Mouse (Mus musculus): ENCODE data around the gene 2310034C09Rik. TPM values are rescaled to one million over a fixed set of nuclear protein-coding genes. Genes with fewer than 3 reads are reported as not detected.
"Not testable (repeated sequence)": the region's sequence is repeated elsewhere in the genome, so short reads cannot be mapped to it uniquely, and the experiment has no call there.

2310034C09Rik gene
- 0.45 TPM in 1 of 2 replicates, not detected in the other for polyA plus RNA-seq (2015; fragmentation: Nextera tagmentation; extraction: Ambion mirVana)

DNA sequence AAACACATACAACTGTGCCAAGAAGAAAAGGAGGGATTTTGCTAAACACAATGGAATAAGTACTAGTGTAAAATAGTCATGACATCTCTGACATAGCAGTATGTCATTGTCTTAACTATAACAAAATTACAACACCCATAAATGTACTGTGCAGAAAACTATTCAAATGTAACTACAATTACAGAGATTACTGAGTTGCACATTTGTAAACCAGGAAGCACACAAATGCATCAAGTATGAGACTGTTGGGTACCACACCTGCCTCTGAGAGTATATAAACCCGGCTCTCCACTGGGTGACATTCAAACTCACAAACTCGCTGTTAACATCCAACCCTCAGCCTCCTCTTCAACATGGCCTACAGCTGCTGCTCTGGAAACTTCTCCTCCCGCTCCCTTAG is at the start of gene 2310034C09Rik:
Gene 2310034C09Rik, plus strand, starts transcription at position 301 of the 400 bp plus-strand sequence.
- not testable (repeated sequence) for H3K4me3 ChIP-seq (replicated peaks; ENCODE audit: low read length); H3K27me3 ChIP-seq (replicated peaks; ENCODE audit: control insufficient read depth, insufficient read depth, low read length); H3K36me3 ChIP-seq (ENCODE audit: control insufficient read depth, insufficient read depth); ATAC-seq; H3K9ac ChIP-seq (replicated peaks; ENCODE audit: low read depth, low read length); H3K4me2 ChIP-seq (ENCODE audit: low read length); H3K27ac ChIP-seq (ENCODE audit: low read length); H3K9me3 ChIP-seq (ENCODE audit: control insufficient read depth, low read length); H3K4me1 ChIP-seq (replicated peaks; ENCODE audit: control insufficient read depth, insufficient read depth, low read length)
- 94% methylated on average over 3 of the region's 3 CpGs for WGBS

DNA sequence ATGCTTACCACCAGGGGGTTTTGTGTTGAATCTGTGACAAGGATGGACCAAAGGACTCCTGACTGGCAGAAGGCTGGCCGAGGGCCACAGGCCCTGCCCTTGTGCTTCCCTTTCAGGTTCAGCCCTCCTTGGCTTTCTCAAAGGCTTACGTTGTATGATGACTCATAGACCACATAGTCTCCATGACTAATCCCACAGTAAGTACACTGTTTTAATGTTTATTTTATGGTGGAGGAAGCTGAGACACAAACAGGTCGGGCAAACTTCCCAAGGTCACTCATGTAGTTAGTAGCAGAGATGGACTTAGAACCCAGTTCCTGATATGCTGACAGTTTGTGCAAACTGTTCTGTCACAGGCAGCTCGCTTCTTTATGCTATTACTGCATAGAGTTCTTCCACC is 47.9 kb upstream of the 2310034C09Rik start:
- Histone ChIP-seq H3K4me2 (ENCODE audit: low read length) (no peak overlapping the region), H3K36me3 (ENCODE audit: control insufficient read depth, insufficient read depth) (no peaks in the 10 kb centered on the region), H3K27me3 (replicated peaks; ENCODE audit: control insufficient read depth, insufficient read depth, low read length) (no peaks in the 10 kb centered on the region), H3K27ac (ENCODE audit: low read length) (no peak overlapping the region), H3K4me1 (replicated peaks; ENCODE audit: control insufficient read depth, insufficient read depth, low read length) (no peaks in the 10 kb centered on the region), H3K9ac (replicated peaks; ENCODE audit: low read depth, low read length) (no peak overlapping the region), H3K4me3 (replicated peaks; ENCODE audit: low read length) (no peak overlapping the region), H3K9me3 (ENCODE audit: control insufficient read depth, low read length) (no peaks in the 10 kb centered on the region)
- ATAC-seq, result no peak
- WGBS, result 79% methylated on average over 4 of the region's 4 CpGs

DNA sequence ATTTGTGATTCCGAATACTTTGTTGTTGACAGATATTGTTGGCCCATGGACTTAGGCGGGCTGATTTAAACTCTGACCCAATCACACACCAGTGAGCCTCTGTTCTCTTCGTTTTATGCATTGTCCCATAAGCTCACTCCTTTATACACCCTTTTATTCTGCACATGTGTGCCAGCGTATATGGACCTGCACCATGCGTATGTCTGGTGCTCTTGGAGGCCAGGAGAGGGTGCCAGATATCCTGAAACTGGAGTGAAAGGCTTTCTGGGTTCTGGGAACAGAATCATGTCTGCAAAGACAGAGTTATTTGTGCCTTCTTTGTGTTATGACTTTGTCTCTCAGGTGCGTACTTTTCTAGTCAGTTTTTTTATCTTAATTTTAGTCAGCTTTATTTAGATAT is 47.4 kb upstream of the 2310034C09Rik start:
- ATAC-seq, result no peak
- WGBS, result 84% methylated on average over 6 of the region's 6 CpGs

DNA sequence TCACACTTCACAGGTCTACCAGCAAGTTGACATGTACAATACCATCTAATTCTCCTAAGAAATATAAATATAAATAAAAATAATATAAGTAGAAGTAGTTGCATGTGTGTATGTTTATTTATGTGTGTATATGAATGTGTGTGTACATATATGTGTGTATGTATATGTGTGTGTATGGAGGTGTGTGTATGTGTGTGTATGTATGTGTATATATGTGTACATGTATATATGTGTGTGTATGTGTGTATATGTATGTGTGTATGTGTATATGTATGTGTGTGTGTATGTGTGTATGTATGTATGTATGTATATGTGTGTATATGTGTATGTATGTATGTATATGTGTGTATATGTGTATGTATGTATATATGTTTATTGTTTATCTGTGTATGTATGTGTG is 42.1 kb upstream of the 2310034C09Rik start:
- Histone ChIP-seq H3K4me1 (replicated peaks; ENCODE audit: control insufficient read depth, insufficient read depth, low read length) (no peaks in the 10 kb centered on the region), H3K9me3 (ENCODE audit: control insufficient read depth, low read length) (no peaks in the 10 kb centered on the region), H3K4me3 (replicated peaks; ENCODE audit: low read length) (no peak overlapping the region), H3K27ac (ENCODE audit: low read length) (no peak overlapping the region), H3K4me2 (ENCODE audit: low read length) (no peak overlapping the region), H3K36me3 (ENCODE audit: control insufficient read depth, insufficient read depth) (no peaks in the 10 kb centered on the region), H3K9ac (replicated peaks; ENCODE audit: low read depth, low read length) (no peak overlapping the region), H3K27me3 (replicated peaks; ENCODE audit: control insufficient read depth, insufficient read depth, low read length) (no peaks in the 10 kb centered on the region)
- no peak for ATAC-seq

More for the DNA sequence above, 47.4 kb upstream of the 2310034C09Rik start:
- no peaks in the 10 kb centered on the region for H3K4me1 ChIP-seq (replicated peaks; ENCODE audit: control insufficient read depth, insufficient read depth, low read length)
- H3K27ac ChIP-seq (ENCODE audit: low read length), result no peak overlapping the region
- H3K36me3 ChIP-seq (ENCODE audit: control insufficient read depth, insufficient read depth), result no peaks in the 10 kb centered on the region
- H3K4me3 ChIP-seq (replicated peaks; ENCODE audit: low read length), result no peak overlapping the region
- H3K9ac ChIP-seq (replicated peaks; ENCODE audit: low read depth, low read length), result no peak overlapping the region
- H3K4me2 ChIP-seq (ENCODE audit: low read length), result no peak overlapping the region
- H3K27me3 ChIP-seq (replicated peaks; ENCODE audit: control insufficient read depth, insufficient read depth, low read length), result no peaks in the 10 kb centered on the region
- H3K9me3 ChIP-seq (ENCODE audit: control insufficient read depth, low read length), result no peaks in the 10 kb centered on the region

DNA sequence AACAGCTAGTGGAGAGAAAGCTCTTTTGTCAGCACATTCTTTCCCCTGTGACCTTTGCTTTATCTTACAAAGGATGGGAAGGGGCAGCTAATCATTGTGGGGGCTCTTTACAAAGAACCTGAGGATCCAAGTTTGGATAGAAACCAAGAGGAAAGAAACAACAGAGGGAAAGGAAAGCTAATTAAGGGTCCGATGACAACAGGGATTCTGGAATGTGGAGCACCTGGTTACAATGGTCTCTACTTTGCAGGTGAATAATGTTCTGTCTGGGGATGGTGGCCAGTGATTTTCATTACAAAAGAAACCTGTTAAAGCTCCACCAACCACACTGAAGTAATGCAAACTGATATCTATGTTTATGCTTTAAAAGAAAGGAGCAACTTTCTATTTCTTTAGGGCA is 38.6 kb upstream of the 2310034C09Rik start:
- H3K9me3 ChIP-seq (ENCODE audit: control insufficient read depth, low read length), result no peaks in the 10 kb centered on the region
- ATAC-seq, result no peak
- H3K36me3 ChIP-seq (ENCODE audit: control insufficient read depth, insufficient read depth), result no peaks in the 10 kb centered on the region
- no peak overlapping the region for H3K4me3 ChIP-seq (replicated peaks; ENCODE audit: low read length)
- H3K4me2 ChIP-seq (ENCODE audit: low read length), result no peak overlapping the region
- H3K27ac ChIP-seq (ENCODE audit: low read length), result no peak overlapping the region
- no peaks in the 10 kb centered on the region for H3K27me3 ChIP-seq (replicated peaks; ENCODE audit: control insufficient read depth, insufficient read depth, low read length)
- H3K4me1 ChIP-seq (replicated peaks; ENCODE audit: control insufficient read depth, insufficient read depth, low read length), result no peaks in the 10 kb centered on the region
- 16% methylated on average over 1 of the region's 1 CpGs for WGBS
- H3K9ac ChIP-seq (replicated peaks; ENCODE audit: low read depth, low read length), result no peak overlapping the region

DNA sequence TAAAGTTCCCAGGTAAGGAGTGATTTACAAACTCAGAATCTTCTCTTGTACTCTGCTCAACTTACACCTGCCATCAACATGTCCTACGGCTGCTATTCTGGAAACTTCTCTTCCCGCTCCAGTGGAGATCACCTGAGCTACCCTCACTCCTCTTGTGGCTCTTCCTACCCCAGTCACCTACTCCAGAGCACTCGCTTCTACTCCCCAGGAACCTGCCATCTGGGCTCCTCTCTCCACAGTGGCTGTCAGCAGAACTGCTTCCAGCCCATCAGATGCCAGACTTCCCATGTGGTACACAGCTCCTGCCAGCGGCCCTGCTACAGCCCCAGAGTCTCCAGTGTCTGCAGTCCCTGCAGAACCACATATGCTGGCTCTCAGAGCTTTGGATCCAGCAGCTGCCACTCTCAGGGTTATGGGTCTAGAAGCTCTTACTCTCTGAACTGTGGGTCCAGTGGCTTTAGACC is 29.8 kb upstream of the 2310034C09Rik start, which contains the start of gene Krtap13-1:
Gene Krtap13-1, plus strand, starts transcription at position 51 of the 464 bp plus-strand sequence.
- Histone ChIP-seq H3K9ac (replicated peaks; ENCODE audit: low read depth, low read length) (no peak within 1 kb of the TSS), H3K27ac (ENCODE audit: low read length) (no peak within 1 kb of the TSS), H3K4me3 (replicated peaks; ENCODE audit: low read length) (no peak within 1 kb of the TSS), H3K27me3 (replicated peaks; ENCODE audit: control insufficient read depth, insufficient read depth, low read length) (no peaks in the 10 kb centered on the region), H3K9me3 (ENCODE audit: control insufficient read depth, low read length) (no peaks in the 10 kb centered on the region), H3K4me2 (ENCODE audit: low read length) (no peak within 1 kb of the TSS), H3K4me1 (replicated peaks; ENCODE audit: control insufficient read depth, insufficient read depth, low read length) (no peaks in the 10 kb centered on the region; the same call in 1 of the 2 replicates), H3K36me3 (ENCODE audit: control insufficient read depth, insufficient read depth) (no peaks in the 10 kb centered on the region)
- peak; percentile 75 for ATAC-seq
- WGBS, result 77% methylated on average over 4 of the region's 4 CpGs

DNA sequence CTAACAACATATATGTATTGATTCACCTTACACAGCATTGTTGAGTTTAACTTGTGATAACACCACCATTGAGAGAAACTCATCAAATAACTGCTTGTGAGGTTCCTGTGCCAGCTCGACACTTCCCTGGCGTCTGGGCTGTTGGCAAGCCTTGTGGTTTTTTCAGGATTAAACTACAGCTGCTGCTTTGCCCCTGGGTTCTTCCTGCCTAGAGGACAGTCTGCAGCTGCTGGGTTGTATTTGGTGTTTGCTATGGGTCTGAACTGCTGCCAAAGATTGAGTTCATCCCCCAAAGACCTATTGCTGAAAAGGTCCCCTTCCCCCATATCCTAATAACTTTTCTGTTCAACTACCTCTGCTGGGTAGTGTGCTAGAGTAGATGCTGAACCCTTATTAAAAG is 23.3 kb upstream of the 2310034C09Rik start:
- no peak overlapping the region for H3K9ac ChIP-seq (replicated peaks; ENCODE audit: low read depth, low read length)
- 45% methylated on average over 2 of the region's 2 CpGs for WGBS
- H3K36me3 ChIP-seq (ENCODE audit: control insufficient read depth, insufficient read depth), result no peaks in the 10 kb centered on the region
- H3K9me3 ChIP-seq (ENCODE audit: control insufficient read depth, low read length), result no peaks in the 10 kb centered on the region
- H3K27me3 ChIP-seq (replicated peaks; ENCODE audit: control insufficient read depth, insufficient read depth, low read length), result no peaks in the 10 kb centered on the region
- no peak overlapping the region for H3K4me2 ChIP-seq (ENCODE audit: low read length)
- H3K4me3 ChIP-seq (replicated peaks; ENCODE audit: low read length), result no peak overlapping the region
- no peaks in the 10 kb centered on the region for H3K4me1 ChIP-seq (replicated peaks; ENCODE audit: control insufficient read depth, insufficient read depth, low read length)
- H3K27ac ChIP-seq (ENCODE audit: low read length), result no peak overlapping the region
- no peak for ATAC-seq

DNA sequence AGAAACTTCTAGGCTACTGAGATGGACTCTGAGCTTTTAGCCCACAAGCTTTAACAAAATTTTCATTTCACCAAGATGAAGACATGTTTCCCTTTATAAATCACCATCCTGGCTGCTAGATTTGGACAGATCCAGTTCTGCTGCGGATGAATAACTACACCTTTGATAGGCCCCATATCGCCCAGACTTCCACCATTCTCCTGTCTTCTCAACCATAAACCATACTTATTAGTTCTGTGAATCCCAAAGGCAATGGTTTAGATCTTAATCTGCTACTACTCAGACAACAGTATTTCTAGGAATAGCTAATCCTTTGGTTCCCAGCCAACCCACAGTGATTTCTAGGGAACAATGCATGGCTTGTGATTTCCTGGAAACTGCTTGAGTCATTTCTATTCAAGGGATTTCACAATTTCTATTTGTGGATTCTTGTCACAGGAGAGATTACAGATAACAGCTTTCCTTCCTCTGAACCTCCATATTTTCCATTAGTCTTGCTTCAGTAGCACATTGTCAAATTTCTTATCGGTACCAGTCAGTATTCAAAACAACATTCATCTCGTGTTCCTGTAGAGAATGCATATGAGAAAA is 13.8 kb upstream of the 2310034C09Rik start:
- WGBS, result 74% methylated on average over 4 of the region's 4 CpGs
- Histone ChIP-seq H3K4me3 (replicated peaks; ENCODE audit: low read length) (no peak overlapping the region), H3K4me1 (replicated peaks; ENCODE audit: control insufficient read depth, insufficient read depth, low read length) (no peaks in the 10 kb centered on the region), H3K27ac (ENCODE audit: low read length) (no peak overlapping the region), H3K9me3 (ENCODE audit: control insufficient read depth, low read length) (no peaks in the 10 kb centered on the region), H3K36me3 (ENCODE audit: control insufficient read depth, insufficient read depth) (no peaks in the 10 kb centered on the region), H3K4me2 (ENCODE audit: low read length) (no peak overlapping the region), H3K27me3 (replicated peaks; ENCODE audit: control insufficient read depth, insufficient read depth, low read length) (no peaks in the 10 kb centered on the region), H3K9ac (replicated peaks; ENCODE audit: low read depth, low read length) (no peak overlapping the region)
- no peak for ATAC-seq

DNA sequence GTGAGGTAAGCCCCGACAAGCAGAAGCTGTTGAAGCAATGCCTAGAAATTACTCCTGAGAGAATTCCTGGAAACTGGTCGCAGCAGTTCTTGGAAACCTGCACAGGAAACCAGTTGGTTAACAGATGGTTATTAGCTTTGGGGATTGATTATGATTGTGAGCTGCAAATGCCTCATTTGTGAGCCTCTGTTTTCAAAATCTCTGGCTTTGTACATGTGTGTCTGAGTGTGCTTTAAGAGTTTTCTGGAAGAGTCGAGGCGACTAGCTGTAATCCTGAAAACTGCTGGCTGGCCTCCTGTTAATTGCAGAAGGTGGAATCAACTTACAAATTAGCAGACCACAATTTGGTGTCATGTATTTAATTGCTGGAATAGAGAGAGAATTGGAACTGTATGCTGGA is 10.7 kb upstream of the 2310034C09Rik start:
- Histone ChIP-seq H3K9ac (replicated peaks; ENCODE audit: low read depth, low read length) (no peak overlapping the region), H3K4me3 (replicated peaks; ENCODE audit: low read length) (no peak overlapping the region), H3K27ac (ENCODE audit: low read length) (no peak overlapping the region), H3K36me3 (ENCODE audit: control insufficient read depth, insufficient read depth) (no peaks in the 10 kb centered on the region), H3K4me2 (ENCODE audit: low read length) (no peak overlapping the region), H3K9me3 (ENCODE audit: control insufficient read depth, low read length) (no peaks in the 10 kb centered on the region), H3K4me1 (replicated peaks; ENCODE audit: control insufficient read depth, insufficient read depth, low read length) (no peaks in the 10 kb centered on the region), H3K27me3 (replicated peaks; ENCODE audit: control insufficient read depth, insufficient read depth, low read length) (no peaks in the 10 kb centered on the region)
- peak; percentile 79 for ATAC-seq
- WGBS, result 40% methylated on average over 4 of the region's 4 CpGs

DNA sequence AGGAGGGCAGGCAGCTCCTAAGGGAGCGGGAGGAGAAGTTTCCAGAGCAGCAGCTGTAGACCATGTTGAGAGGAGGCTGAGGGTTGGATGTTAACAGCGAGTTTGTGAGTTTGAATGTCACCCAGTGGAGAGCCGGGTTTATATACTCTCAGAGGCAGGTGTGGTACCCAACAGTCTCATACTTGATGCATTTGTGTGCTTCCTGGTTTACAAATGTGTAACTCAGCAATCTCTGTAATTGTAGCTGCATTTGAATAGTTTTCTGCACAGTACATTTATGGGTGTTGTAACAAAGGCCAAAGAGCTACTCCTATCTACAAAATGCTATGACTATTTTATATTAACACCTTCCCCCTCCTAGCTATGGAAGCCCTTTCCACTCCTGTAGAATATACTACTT is 7.1 kb upstream of the 2310034C09Rik start, which contains the start of gene Krtap13:
Gene Krtap13, minus strand, starts transcription at position 101 of the 400 bp plus-strand sequence.
- H3K4me2 ChIP-seq (ENCODE audit: low read length); H3K36me3 ChIP-seq (ENCODE audit: control insufficient read depth, insufficient read depth); H3K9ac ChIP-seq (replicated peaks; ENCODE audit: low read depth, low read length); H3K27me3 ChIP-seq (replicated peaks; ENCODE audit: control insufficient read depth, insufficient read depth, low read length); H3K27ac ChIP-seq (ENCODE audit: low read length); ATAC-seq; H3K4me1 ChIP-seq (replicated peaks; ENCODE audit: control insufficient read depth, insufficient read depth, low read length); H3K9me3 ChIP-seq (ENCODE audit: control insufficient read depth, low read length); H3K4me3 ChIP-seq (replicated peaks; ENCODE audit: low read length): not testable (repeated sequence)
- 88% methylated on average over 3 of the region's 3 CpGs for WGBS

Data from forebrain, embryonic 16.5 days (tissue).